Mouse (Mus musculus) small intestine, adult 2 months (tissue): ENCODE measurements around the gene Pde5a.

Experiments used
- CTCF ChIP-seq: fragments of 200-500 bp; IDR thresholded peaks from 2 replicates; pipeline ENCODE4 v1.5.1; 2012; ENCODE audit warnings: low read depth, mild to moderate bottlenecking, control low read depth, inconsistent platforms, low read length, moderate library complexity, mixed read lengths; ENCODE audit not compliant: insufficient replicate concordance, insufficient read length; ENCODE audit errors: extremely low read depth
- POLR2A ChIP-seq: fragments of 200-500 bp; IDR thresholded peaks from 2 replicates; pipeline ENCODE4 v1.6.1; 2012; ENCODE audit warnings: low read depth, mild to moderate bottlenecking, control low read depth, inconsistent platforms, low read length, moderate library complexity

DNA sequence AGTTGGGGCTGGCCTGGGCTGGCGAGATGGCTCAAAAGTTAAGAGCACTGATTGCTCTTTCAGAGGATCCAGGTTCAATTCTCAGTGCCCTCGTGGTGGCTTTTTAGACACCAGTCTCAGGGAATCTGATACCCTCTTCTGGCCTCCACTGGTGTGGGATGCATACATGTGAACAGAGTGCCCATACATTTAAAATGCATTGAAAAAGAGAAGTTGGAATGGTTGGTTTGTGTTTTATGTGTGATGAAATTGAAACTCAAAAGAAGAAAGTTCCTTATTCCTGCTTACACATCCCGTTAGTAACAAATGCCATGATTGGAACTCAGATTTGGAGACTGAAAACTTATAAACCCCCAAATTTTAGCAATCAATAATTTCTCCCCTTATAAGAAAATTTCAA lies 15.5 kb downstream of the Pde5a start:
- TF ChIP-seq CTCF (no peak), POLR2A (no peak)
